Mouse (Mus musculus) thymus, adult 2 months (tissue): ENCODE results near the gene Hspbap1. TPM values are rescaled to one million over a fixed set of nuclear protein-coding genes. Genes with fewer than 3 reads are reported as not detected.

Experiments
- DNase-seq: peaks from one replicate; pipeline ENCODE4 v3.0.0; 2021
- H3K27ac ChIP-seq: fragments of 200-500 bp; 2 replicates; pipeline ENCODE4 v1.5.1; 2012; ENCODE audit warnings: low read length, control low read depth; ENCODE audit not compliant: control insufficient read depth, insufficient read depth
- H3K27me3 ChIP-seq: fragments of 200-500 bp; 2 replicates; pipeline ENCODE4 v1.6.1; 2012; ENCODE audit warnings: mild to moderate bottlenecking, low read length, moderate library complexity, mixed read lengths; ENCODE audit not compliant: control insufficient read depth, insufficient read depth
- H3K36me3 ChIP-seq: fragments of 200-500 bp; 2 replicates; pipeline ENCODE4 v1.6.1; 2012; ENCODE audit warnings: mild to moderate bottlenecking, low read length, moderate library complexity; ENCODE audit not compliant: control insufficient read depth, insufficient read depth
- H3K4me1 ChIP-seq: fragments of 200-500 bp; replicated peaks from 2 replicates; pipeline ENCODE4 v1.6.1; 2012; ENCODE audit warnings: low read length; ENCODE audit not compliant: control insufficient read depth, insufficient read depth
- H3K4me3 ChIP-seq: fragments of 200-500 bp; 2 replicates; pipeline ENCODE4 v1.5.1; 2012; ENCODE audit warnings: mild to moderate bottlenecking, low read length, control low read depth, moderate library complexity; ENCODE audit not compliant: control insufficient read depth, insufficient read depth
- CTCF ChIP-seq: fragments of 200-500 bp; IDR thresholded peaks from 2 replicates; pipeline ENCODE4 v1.5.1; 2012; ENCODE audit warnings: mild to moderate bottlenecking, control low read depth, low read length, moderate library complexity, borderline replicate concordance; ENCODE audit not compliant: control insufficient read depth, poor library complexity, insufficient read depth; ENCODE audit errors: extremely low read depth
- POLR2A ChIP-seq: fragments of 200-500 bp; IDR thresholded peaks from 2 replicates; pipeline ENCODE4 v1.6.1; 2012; ENCODE audit warnings: mild to moderate bottlenecking, low read length, control low read depth, moderate library complexity; ENCODE audit not compliant: control insufficient read depth, poor library complexity, insufficient read depth; ENCODE audit errors: extremely low read depth
- WGBS: fragments of 180-500 bp; shearing (Covaris S2); methylation state at CpG from one replicate; pipeline ENCODE4 v1.1.7; 2018; 5-methylcytosine and 5-hydroxymethylcytosine counted together
- polyA plus RNA-seq: library from polyadenylated mRNA; depleted of rRNA; stranded (reverse); fragments of >200 nt; gene quantifications from 2 replicates; pipeline ENCODE4 v1.2.3, GENCODE M21; 2012

The Hspbap1 gene
- polyA plus RNA-seq, 1 experiment: 16.0 TPM

DNA sequence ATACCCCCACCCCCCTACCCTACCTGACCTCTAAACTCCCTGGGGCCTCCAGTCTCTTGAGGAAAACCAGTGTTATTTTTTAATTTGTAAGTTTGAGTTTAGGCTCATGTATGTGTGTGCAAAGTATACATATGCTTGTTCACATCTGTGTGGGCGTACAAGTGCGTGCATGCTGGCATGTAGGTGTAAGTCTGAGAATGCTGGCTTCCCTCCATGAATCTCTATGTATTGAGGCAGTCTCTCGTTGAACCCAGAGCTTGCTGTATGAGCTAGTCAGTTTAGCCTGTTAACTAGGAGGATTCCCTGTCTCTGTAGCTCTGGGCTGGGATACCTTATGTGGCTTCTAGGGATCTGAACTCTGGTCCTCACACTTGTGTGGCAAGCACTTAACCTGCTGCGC, 7.6 kb downstream of the Hspbap1 start:
- Histone ChIP-seq H3K4me3 (no peak overlapping the region), H3K4me1 (peaks cover 3% of the 10 kb centered on the region; the same call in 1 of the 2 replicates), H3K36me3 (no peaks in the 10 kb centered on the region), H3K27me3 (no peaks in the 10 kb centered on the region), H3K27ac (no peak overlapping the region)
- DNase-seq: no peak
- 96% methylated on average over 4 of the region's 4 CpGs for WGBS
- TF ChIP-seq CTCF (no peak), POLR2A (no peak)

DNA sequence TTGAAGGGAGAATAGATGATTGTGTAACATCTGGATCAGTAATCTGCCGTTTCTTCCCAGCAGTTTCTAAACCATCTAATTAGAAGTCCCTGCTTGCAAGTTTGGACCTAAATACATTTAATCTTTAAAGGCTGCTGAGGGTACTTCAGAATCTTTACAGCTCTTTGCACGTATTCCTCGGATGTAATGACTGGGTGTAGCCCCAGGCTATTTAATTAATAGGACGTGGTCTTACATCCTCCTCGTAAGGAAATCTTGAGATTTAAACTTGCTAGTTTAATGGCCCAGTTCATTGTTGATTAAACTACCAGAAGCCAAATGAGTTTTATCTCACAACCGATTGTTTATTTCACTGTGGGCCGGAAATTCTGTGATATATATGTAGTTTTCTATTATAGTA, 9.5 kb downstream of the Hspbap1 start:
- 98% methylated on average over 7 of the region's 7 CpGs for WGBS
- DNase-seq: no peak
- H3K27me3 ChIP-seq: no peaks in the 10 kb centered on the region
- no peaks in the 10 kb centered on the region for H3K36me3 ChIP-seq
- H3K27ac ChIP-seq: no peak overlapping the region
- H3K4me1 ChIP-seq: peaks cover 14% of the 10 kb centered on the region
- TF ChIP-seq POLR2A: no peak
- TF ChIP-seq CTCF: no peak
- H3K4me3 ChIP-seq: no peak overlapping the region

DNA sequence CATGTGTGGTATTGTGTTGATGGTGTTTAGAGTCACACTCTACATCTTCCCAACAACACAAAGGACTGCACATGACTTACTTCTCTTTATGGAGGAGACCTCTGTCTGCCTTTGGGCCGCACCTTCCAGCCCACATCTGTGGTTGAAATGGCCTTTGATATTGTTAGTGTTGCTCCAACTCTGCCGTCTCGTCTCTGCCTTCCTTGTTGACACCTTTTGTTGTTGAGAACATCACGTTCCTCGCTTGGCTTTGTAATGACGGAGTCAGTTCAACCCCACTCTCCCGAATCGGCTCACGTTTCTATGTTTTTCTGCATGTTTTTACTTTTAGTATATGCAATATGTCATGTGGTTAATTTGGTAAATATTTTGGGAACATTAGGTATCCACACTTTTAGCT, 10.9 kb downstream of the Hspbap1 start:
- 90% methylated on average over 9 of the region's 9 CpGs for WGBS
- H3K4me3 ChIP-seq: no peak overlapping the region
- TF ChIP-seq POLR2A (no peak), CTCF (no peak)
- no peak for DNase-seq
- H3K27me3 ChIP-seq: no peaks in the 10 kb centered on the region
- H3K36me3 ChIP-seq: no peaks in the 10 kb centered on the region
- H3K4me1 ChIP-seq: peaks cover 14% of the 10 kb centered on the region
- H3K27ac ChIP-seq: no peak overlapping the region

DNA sequence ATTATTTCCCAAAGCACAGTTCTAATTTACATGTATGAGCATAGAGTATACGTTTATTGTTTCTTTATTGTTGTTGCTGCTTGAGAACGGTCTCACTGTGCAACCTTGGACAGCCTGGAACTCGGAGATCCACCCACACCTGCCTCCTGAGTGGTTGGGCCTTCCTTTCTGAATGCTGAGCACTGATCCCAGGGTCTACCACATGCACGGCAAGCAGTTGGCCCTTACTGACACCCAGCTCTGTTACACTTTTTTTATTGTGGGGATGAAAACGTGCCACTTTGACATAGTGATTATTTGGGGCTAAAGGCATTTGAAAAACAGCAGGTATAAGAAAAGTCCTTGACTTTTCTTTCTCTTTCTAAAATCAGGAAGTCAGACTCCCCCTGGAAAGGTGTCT, 11.5 kb downstream of the Hspbap1 start:
- H3K27ac ChIP-seq: no peak overlapping the region
- no peaks in the 10 kb centered on the region for H3K36me3 ChIP-seq
- H3K4me1 ChIP-seq: peaks cover 14% of the 10 kb centered on the region
- H3K4me3 ChIP-seq: no peak overlapping the region
- no peaks in the 10 kb centered on the region for H3K27me3 ChIP-seq
- 95% methylated on average over 5 of the region's 5 CpGs for WGBS
- TF ChIP-seq CTCF (no peak), POLR2A (no peak)
- no peak for DNase-seq

DNA sequence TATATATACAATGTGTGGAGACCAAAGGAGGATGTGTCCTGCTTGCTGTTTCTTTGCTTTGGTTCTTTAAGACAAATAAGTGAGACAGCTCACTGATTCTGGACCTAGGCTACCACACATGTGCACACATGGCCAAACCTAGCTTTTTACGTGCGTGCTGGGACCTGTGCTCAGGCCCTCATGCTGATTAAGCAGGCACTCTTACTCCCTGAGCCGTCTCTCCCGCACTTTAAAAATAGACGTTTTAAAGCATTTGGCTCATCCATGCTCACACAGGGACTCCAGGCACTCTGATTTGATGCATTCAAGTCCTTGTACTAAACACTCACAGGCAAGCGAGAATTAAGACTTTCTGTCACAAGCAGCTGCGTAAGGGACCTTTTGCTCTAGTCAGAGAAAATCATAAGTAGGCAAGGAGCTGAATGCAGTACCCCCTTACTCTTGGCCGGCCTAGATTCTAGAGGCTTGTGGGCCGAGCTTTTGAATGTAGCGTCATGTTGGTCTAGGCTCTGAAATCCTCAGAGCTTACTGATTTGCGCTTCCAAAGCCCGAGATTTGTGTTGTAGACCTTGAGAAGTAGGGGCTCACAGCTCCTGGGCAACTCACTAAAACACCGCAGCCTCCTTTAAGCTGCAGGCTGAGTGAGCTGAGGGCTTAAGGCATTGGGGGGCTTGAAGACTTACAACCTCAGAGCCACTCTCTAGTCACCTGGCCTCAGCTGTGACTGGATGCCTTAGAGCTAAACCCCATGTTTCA, 12.5 kb downstream of the Hspbap1 start:
- H3K27me3 ChIP-seq: no peaks in the 10 kb centered on the region
- TF ChIP-seq CTCF: no peak
- no peak for TF ChIP-seq POLR2A
- peaks cover 3% of the 10 kb centered on the region; the same call in 1 of the 2 replicates for H3K36me3 ChIP-seq
- no peak overlapping the region for H3K27ac ChIP-seq
- WGBS: 93% methylated on average over 13 of the region's 13 CpGs
- peaks cover 14% of the 10 kb centered on the region for H3K4me1 ChIP-seq
- DNase-seq: no peak
- no peak overlapping the region for H3K4me3 ChIP-seq

DNA sequence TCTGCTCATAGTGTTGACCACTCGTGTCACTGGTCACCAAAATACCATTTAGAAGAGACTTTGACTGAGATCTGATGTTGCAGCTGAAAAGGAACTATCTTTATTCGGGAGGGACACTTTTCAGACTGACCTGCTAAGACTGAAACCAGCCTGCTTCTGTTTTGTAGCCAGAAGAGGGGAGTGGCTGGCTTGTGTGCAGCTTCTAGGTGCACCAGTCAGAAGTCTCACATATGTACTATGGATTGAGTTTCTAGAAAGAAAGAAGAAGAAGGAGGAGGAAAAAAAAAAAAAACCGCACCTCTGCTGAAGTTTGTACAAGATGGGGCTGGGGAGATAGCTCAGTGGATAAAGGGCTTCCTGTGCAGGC, 13.0 kb downstream of the Hspbap1 start:
- peaks cover 14% of the 10 kb centered on the region for H3K4me1 ChIP-seq
- WGBS: 79% methylated on average over 3 of the region's 3 CpGs
- no peak for DNase-seq
- H3K27ac ChIP-seq: no peak overlapping the region
- peaks cover 8% of the 10 kb centered on the region; the same call in 1 of the 2 replicates for H3K36me3 ChIP-seq
- no peak overlapping the region for H3K4me3 ChIP-seq
- no peak for TF ChIP-seq CTCF
- TF ChIP-seq POLR2A: no peak
- no peaks in the 10 kb centered on the region for H3K27me3 ChIP-seq

DNA sequence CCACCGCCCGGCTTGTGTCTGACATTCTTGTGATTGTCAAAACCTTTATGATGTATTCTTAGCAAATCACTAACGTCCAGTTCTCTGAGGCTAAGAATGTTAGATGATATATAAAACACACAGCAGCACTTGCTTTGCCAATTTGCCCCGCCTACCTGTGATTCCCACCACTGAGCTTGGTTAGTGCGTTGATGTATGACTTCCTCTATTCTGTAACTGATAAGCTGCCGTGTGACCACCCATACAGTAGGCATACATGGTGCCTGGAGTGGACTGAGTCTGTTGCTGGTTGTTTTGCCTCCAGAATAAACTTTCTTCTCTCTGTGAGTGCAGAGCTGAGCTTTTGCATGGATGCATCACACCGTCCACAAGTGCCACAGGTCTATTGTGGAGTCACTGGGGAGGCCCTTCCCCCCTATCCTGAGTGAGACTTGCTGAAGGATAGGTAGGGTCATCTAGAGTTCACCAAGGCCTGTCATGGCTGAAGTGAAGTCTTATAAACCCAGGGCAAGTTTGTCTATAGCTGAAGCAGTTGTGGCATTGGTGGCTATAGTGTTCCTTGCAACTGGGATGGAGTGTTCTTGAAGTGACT, 14.1 kb downstream of the Hspbap1 start:
- Histone ChIP-seq H3K27me3 (no peaks in the 10 kb centered on the region), H3K4me3 (no peak overlapping the region), H3K27ac (no peak overlapping the region), H3K36me3 (peaks cover 11% of the 10 kb centered on the region; the same call in 1 of the 2 replicates), H3K4me1 (peaks cover 14% of the 10 kb centered on the region)
- no peak for DNase-seq
- TF ChIP-seq POLR2A (no peak), CTCF (no peak)
- WGBS: 66% methylated on average over 7 of the region's 7 CpGs
